Mouse (Mus musculus) telencephalon, adult 2 months (tissue): ENCODE results near the gene Trnau1ap.

Experiments used
- DNase-seq: peaks from one replicate; pipeline ENCODE4 v3.0.0-alpha.2; 2011; ENCODE audit warnings: low read depth, low spot score

Gene Trnau1ap

DNA sequence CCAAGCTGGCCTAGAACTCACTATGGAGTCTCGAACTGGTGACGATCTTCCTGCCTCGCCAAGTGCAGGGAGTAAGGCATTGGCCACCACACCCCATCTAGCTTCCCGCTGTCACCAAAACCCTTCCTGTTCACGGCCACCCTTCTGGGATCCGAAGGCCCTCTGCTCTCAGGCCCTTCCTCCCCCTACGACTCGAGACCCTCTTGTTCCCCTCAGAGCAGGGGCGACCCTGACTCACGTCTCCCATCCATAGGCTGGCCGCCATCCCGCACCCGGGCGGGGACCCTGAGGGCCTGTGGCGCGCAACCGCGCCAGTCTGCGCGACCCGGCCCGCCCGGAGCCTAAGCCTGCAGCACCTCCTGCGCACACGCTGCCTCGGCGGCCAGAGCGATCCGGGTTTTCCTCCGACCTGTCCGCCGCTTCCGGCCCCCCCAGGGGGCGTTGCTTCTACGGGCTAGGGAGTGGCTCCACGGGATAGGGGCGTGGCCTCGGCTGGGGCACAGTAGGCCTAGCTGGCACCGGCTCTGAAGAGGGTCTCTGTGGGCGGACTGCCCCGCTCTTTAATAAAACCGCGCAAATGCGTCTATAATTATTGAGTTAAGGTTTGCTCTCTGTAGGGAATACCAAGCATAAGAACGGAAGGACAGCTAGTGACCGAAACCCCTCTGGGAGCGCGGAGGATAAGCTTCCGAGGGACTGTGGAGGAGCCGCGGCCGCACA, at the start of gene Trnau1ap:
TSS of gene Trnau1ap (minus strand) at position 424 of the 720 bp plus-strand sequence.
- DNase-seq: peak; percentile 83

DNA sequence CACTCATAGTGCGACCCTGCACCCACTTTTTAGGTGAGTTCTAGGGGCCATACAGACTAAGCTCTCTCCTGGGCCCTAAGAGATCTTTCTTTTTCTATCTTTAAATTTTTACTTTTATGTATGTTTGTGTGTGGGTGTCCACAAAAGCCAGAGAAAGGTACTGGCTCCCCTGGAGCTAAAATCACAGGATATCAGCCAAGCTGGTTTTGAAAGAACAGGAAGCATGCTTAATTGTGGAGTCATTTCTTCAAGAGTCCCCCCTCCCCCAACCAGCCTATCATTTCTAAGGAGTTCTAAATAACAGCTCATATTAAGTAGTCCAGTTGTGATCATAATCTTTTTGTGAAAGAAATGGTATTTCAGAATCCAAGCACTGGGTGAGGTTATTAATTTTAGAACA, 44.5 kb upstream of the Trnau1ap start:
- no peak for DNase-seq

- DNase-seq: no peak
These were observed 40.8 kb upstream of the Trnau1ap start for GRCm38 (mm10) chr4:132369953-132370750.

- DNase-seq: no peak
These were observed 38.3 kb upstream of the Trnau1ap start for GRCm38 (mm10) chr4:132367480-132368201.

GRCm38 (mm10) chr4:132365450-132366060, 36.2 kb upstream of the Trnau1ap start:
- no peak for DNase-seq

DNA sequence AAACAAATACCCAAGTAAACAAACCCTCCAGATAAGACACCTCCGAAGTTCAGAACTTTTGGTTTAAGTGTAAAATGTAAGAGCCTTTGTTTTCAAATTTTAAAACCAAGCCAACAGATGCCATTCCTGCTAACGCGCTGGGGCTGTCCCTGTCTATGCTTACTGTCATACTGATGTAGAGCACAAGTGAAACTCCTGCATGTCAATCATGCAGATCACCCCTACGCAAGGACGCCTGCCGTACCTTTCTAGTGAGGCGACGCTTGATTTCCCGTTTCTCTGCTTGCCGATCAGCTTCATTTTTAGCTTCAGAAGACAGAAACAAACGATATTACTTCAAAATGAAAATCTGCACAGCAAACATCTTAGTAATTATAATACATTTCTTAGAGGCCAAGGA, 34.1 kb upstream of the Trnau1ap start:
- no peak for DNase-seq

GRCm38 (mm10) chr4:132359510-132359909, 30.2 kb upstream of the Trnau1ap start:
- DNase-seq: no peak

GRCm38 (mm10) chr4:132356170-132356569, 26.8 kb upstream of the Trnau1ap start:
- DNase-seq: no peak

DNA sequence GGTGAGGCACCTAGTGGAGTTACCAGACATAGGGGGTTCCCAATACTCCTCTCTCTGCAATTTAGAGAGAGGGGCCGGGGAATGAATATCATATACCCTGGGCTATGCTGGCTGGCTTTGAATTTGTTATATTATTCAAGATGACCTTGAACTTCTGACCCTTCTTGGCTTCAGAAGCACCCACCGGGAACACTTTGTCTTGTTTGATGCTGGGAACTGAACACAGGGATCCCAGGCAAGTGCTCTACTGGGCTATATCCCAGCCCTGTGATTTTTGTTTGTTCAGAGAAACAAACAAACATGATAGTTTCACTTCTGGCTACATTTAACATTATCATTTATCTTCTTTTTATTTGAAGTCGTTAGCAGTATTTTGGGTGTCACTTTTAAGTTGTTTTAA, 26.1 kb upstream of the Trnau1ap start:
- no peak for DNase-seq

DNA sequence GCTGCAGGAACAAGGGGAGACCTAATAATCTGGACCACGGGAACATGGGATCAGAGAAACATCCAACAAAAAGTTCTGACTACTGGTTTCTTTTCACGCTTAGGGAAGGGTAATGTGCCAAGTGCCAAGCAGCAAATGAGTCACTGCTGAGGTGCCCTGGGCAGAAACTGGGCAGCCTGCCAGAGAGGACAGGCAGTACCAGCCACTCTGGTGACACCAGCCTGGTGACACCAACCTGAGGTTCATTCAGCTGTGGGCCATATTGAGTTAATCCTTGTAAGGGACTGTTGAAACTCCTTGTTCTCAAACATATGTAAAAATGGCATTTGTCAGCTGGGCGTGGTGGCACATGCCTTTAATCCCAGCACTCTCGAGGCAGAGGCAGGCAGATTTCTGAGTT, 25.2 kb upstream of the Trnau1ap start:
- no peak for DNase-seq

- peak; percentile 93 for DNase-seq
These were observed 24.1 kb upstream of the Trnau1ap start, which contains the start of gene Rcc1 for GRCm38 (mm10) chr4:132353481-132353885. Gene Rcc1 (minus strand): TSS chr4:132353605.

DNA sequence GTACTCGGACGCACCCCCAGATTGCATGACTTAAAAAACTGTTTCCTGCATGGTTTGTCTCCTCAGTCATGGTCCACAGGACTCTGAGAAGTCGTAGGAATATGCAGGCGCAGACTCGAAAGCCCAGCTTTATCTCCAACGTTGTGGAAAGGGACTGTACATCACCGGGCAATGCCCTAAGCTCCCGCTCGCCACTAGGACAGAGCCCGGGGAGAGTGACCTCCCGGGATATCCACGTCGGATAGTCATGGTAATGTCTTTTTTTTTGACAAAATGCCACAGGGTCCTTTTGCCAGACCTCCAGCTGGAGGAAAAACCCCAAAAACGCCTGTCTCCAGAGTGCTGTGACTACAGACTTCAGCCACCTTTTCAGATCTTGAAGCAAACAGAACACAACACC, 23.4 kb upstream of the Trnau1ap start:
- no peak for DNase-seq

- no peak for DNase-seq
These were observed 22.1 kb upstream of the Trnau1ap start for GRCm38 (mm10) chr4:132351401-132351800.

DNA sequence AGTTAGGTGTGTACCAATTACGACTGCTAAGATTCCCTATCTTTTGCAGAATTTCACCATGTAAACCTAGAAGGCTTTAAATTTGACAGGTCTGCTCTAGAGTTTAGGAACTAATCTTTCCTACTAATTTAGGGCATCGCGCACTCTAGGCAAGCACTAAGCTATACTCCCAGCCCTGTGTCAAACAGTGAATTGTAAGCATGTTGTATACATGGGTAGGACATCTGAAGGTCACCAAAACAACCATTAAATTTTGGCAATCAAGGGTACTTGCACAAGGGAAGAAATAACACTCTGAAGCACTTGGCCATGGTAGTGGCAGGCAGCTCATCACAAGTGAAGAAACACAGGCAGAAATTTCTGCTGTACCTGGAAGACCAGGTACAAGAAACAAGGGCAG, 21.5 kb upstream of the Trnau1ap start:
- no peak for DNase-seq

- DNase-seq: no peak
These were observed 20.9 kb upstream of the Trnau1ap start for GRCm38 (mm10) chr4:132350123-132350740.

- no peak for DNase-seq
These were observed 20.3 kb upstream of the Trnau1ap start for GRCm38 (mm10) chr4:132349495-132350122.

DNA sequence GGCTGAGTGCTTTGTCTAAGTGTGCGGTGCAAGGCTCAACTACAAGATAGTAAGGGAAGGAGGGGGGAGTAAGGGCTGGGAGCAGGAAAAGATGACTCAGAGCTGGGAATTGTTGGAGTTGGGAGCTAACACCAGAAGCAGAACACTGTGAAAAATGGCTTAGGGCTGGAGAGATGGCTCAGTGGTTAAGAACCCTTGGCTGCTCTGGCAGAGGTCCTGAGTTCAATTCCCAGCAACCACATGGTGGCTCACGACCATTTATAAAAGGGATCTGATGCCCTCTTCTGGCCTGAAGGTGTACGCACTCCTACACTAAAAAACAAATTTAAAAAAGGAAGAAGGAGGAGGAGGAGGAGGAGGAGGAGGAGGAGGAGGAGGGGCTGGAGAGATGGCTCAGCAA, 17.3 kb upstream of the Trnau1ap start:
- no peak for DNase-seq

DNA sequence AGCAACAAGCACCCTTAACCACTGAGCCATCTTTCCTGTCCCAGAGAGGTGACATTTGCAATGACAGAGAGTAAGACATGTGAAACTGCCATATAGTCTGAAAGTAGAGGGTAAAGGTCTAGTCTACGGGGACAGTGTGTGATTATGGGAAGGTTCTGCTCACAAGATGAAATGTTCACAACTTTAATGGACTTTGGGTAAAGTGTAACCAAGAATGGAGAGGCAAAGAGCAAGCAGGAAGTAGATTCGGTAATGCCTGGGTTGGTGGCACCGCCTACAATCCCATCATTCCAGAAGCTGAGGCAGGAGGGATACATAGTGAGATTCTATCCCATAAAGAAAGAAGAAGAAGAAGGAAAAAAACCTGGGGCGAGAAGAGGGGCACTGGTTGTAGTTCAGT, 16.9 kb upstream of the Trnau1ap start:
- DNase-seq: no peak

DNA sequence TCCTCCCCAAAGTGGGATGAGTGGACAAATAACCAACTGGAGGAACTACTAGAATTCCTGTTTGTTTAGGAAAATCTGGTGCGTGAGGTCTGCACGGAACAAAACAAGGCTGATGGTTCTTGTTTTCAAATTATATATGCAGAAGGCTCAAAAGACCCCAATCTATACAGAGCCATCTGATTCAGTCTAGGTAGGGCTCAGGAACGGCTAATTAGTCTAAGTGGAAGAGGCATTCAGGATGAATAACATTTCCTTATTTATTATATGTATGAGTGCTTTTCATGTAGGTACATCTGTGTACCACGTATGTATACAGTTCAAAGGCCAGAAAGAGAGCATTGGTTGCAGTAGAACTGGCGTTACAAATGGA, 16.5 kb upstream of the Trnau1ap start:
- DNase-seq: no peak

DNA sequence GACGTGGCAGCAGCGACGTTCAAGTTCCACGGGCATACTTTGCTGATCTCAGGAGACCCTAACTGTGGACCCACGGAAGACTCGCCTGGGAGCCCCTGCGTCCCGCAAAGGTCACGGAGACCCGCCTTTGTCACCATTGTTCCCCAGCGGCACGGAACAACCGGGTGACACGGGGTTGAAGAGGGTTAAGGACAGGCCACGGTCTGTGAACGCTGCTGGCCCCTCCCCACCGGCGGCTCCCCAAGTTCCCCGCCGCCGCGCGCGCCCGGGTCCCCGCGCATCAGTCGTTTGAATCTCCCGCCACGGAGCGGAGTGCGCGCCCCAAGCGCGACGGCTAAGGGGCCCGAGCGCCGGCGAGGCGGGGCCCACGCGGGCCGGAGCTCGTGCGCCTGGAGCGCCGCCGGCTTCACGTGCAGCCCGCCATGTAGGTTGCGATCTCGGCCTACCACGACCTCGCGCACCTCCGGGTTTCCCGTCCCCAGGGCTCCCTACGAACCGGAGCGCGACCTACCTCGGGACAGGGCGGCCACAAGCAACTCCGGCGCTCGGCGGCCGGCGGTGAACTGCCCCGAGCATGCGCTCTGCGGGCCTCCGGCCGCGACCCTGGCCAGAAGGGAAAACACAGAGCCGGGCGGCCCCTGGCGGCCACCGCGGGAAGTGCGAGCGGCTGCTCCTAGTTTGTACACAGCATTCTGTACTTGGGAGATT, 16.0 kb upstream of the Trnau1ap start:
- no peak for DNase-seq
